Mouse (Mus musculus) limb, embryonic 14.5 days (tissue): ENCODE data around the gene Vmn1r46. TPM values are rescaled to one million over a fixed set of nuclear protein-coding genes. Genes with fewer than 3 reads are reported as not detected.

ENCODE experiments used
- polyA plus RNA-seq, 2 experiments: library from polyadenylated mRNA; depleted of rRNA in 1 of 2; stranded (reverse) in 1 of 2; unstranded in 1 of 2; fragments of >200 nt; fragmentation: Nextera tagmentation in 1 of 2; extraction: Ambion mirVana in 1 of 2; gene quantifications; 2 replicates each; pipeline versions ENCODE4 v1.2.1 to v1.2.3; 2012 to 2014

Gene Vmn1r46
- polyA plus RNA-seq, 2 experiments, result not detected

Other genes starting within 250 kb of the Vmn1r46 start
- gene Vmn1r41, start 228.5 kb upstream of the Vmn1r46 start, polyA plus RNA-seq (2012; rRNA removed), result not detected in 2 replicates
- not detected in 2 replicates for gene Vmn1r41, start 228.5 kb upstream of the Vmn1r46 start, polyA plus RNA-seq (2014; fragmentation: Nextera tagmentation; extraction: Ambion mirVana)
- gene Vmn1r42, start 92.9 kb upstream of the Vmn1r46 start, polyA plus RNA-seq (2012; rRNA removed), result not detected in 2 replicates
- gene Vmn1r42, start 92.9 kb upstream of the Vmn1r46 start, polyA plus RNA-seq (2014; fragmentation: Nextera tagmentation; extraction: Ambion mirVana), result not detected in 2 replicates
- not detected in 2 replicates for gene Vmn1r43, start 92.9 kb upstream of the Vmn1r46 start, polyA plus RNA-seq (2012; rRNA removed)
- not detected in 2 replicates for gene Vmn1r43, start 92.9 kb upstream of the Vmn1r46 start, polyA plus RNA-seq (2014; fragmentation: Nextera tagmentation; extraction: Ambion mirVana)
- not detected in 2 replicates for gene Vmn1r44, start 85.7 kb upstream of the Vmn1r46 start, polyA plus RNA-seq (2012; rRNA removed)
- gene Vmn1r44, start 85.7 kb upstream of the Vmn1r46 start, polyA plus RNA-seq (2014; fragmentation: Nextera tagmentation; extraction: Ambion mirVana), result not detected in 2 replicates
- gene Vmn1r45, start 28.7 kb upstream of the Vmn1r46 start, polyA plus RNA-seq (2012; rRNA removed), result not detected in 2 replicates
- not detected in 2 replicates for gene Vmn1r45, start 28.7 kb upstream of the Vmn1r46 start, polyA plus RNA-seq (2014; fragmentation: Nextera tagmentation; extraction: Ambion mirVana)
- gene Vmn1r47, start 46.8 kb downstream of the Vmn1r46 start, polyA plus RNA-seq (2012; rRNA removed), result not detected in 2 replicates
- not detected in 2 replicates for gene Vmn1r47, start 46.8 kb downstream of the Vmn1r46 start, polyA plus RNA-seq (2014; fragmentation: Nextera tagmentation; extraction: Ambion mirVana)
- not detected in 2 replicates for gene Vmn1r48, start 67.5 kb downstream of the Vmn1r46 start, polyA plus RNA-seq (2012; rRNA removed)
- not detected in 2 replicates for gene Vmn1r48, start 67.5 kb downstream of the Vmn1r46 start, polyA plus RNA-seq (2014; fragmentation: Nextera tagmentation; extraction: Ambion mirVana)
- not detected in 2 replicates for gene Vmn1r49, start 109.2 kb downstream of the Vmn1r46 start, polyA plus RNA-seq (2012; rRNA removed)
- gene Vmn1r49, start 109.2 kb downstream of the Vmn1r46 start, polyA plus RNA-seq (2014; fragmentation: Nextera tagmentation; extraction: Ambion mirVana), result not detected in 2 replicates
- not detected in 2 replicates for gene Vmn1r50, start 132.1 kb downstream of the Vmn1r46 start, polyA plus RNA-seq (2012; rRNA removed)
- not detected in 2 replicates for gene Vmn1r50, start 132.1 kb downstream of the Vmn1r46 start, polyA plus RNA-seq (2014; fragmentation: Nextera tagmentation; extraction: Ambion mirVana)
- gene Vmn1r51, start 153.3 kb downstream of the Vmn1r46 start, polyA plus RNA-seq (2012; rRNA removed), result not detected in 2 replicates
- gene Vmn1r51, start 153.3 kb downstream of the Vmn1r46 start, polyA plus RNA-seq (2014; fragmentation: Nextera tagmentation; extraction: Ambion mirVana), result not detected in 2 replicates
- gene Vmn1r52, start 205.5 kb downstream of the Vmn1r46 start, polyA plus RNA-seq (2012; rRNA removed), result not detected in 2 replicates
- gene Vmn1r52, start 205.5 kb downstream of the Vmn1r46 start, polyA plus RNA-seq (2014; fragmentation: Nextera tagmentation; extraction: Ambion mirVana), result not detected in 2 replicates
- gene V1ra8, start 233.5 kb downstream of the Vmn1r46 start, polyA plus RNA-seq (2012; rRNA removed), result not detected in 2 replicates
- not detected in 2 replicates for gene V1ra8, start 233.5 kb downstream of the Vmn1r46 start, polyA plus RNA-seq (2014; fragmentation: Nextera tagmentation; extraction: Ambion mirVana)